Mouse (Mus musculus): Measurements from ENCODE around the gene Nradd. TPM values are rescaled to one million over a fixed set of nuclear protein-coding genes. Genes with fewer than 3 reads are reported as not detected.

Gene Nradd
- total RNA-seq, 2 experiments from 2014 or later: 2.1 to 2.6 TPM

GRCm38 (mm10) chr9:110617081-110617480, 7.2 kb downstream of the Nradd start:
- DNase-seq (ENCODE audit: low spot score in 2 of 2): no peak

DNA sequence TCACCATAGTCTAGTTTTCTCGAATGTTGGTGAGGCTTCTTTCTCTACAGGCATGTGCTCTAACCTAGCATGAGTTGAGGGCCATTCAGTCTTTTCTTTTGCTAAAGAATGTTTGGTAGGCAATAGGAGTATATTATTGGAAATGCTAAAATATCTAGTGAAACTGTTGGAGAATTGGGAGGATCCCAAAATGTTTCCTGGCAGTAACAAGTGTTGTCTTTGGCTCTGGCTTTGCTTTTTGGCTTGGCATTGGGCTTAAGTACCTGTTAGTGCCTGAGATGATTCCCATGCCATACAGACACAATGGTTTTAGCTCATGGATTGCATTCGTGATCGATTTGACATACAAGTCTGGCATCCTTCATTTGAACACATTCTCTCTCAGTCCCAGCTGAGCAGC, 12.8 kb downstream of the Nradd start:
- no peak for DNase-seq (ENCODE audit: low spot score in 2 of 2)

DNA sequence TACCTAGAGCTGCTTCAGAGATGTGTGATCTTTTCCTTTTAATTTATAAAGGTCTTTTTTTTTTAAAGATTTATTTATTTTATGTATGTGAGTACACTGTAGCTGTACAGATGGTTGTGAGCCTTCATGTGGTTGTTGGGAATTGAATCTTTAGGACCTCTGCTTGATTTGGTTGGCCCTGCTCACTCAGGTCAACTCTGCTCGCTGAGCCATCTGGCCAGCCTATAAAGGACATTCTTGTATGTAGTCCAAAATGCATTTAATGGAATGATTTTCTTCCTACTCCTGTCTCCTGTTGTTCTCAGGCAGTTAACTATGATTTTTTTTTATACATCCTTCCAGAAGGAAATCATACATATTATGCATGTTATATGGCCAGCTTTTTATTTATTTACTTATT, 40.7 kb downstream of the Nradd start:
- DNase-seq (ENCODE audit: low spot score in 2 of 2): no peak

- DNase-seq (ENCODE audit: low spot score in 2 of 2): no peak
Observed at GRCm38 (mm10) chr9:110582161-110582560, 42.1 kb downstream of the Nradd start.

Small RNA genes lying within 50 kb of the gene (microRNA-seq; reads per million reads assigned to microRNA genes)
- 0.20 to 0.67 reads per million in 2 experiments for gene Mir8107

Other genes with a start within 250 kb of the Nradd start
- gene Ptpn23, start 216.2 kb downstream of the Nradd start, total RNA-seq (2021): 10 to 100 TPM; 49.9 to 57.0 TPM
- 1 to 10 TPM in 1 of 2 experiments, not detected in 1; 5.9 TPM for gene Ngp, start 204.7 kb downstream of the Nradd start, total RNA-seq (2021)
- 10 to 100 TPM; 29.5 to 31.4 TPM for gene Klhl18, start 147.8 kb downstream of the Nradd start, total RNA-seq (2021)
- 1 to 10 TPM; 4.2 to 5.2 TPM for gene Kif9, start 147.5 kb downstream of the Nradd start, total RNA-seq (2021)
- gene Setd2, start 91.9 kb downstream of the Nradd start, total RNA-seq (2021): 10 to 100 TPM; 70.5 to 74.8 TPM
- gene Nbeal2, start 29.7 kb upstream of the Nradd start, total RNA-seq (2021): 1 to 10 TPM; 9.1 to 9.8 TPM
- 10 to 100 TPM; 46.7 to 49.7 TPM for gene Ccdc12, start 32.1 kb upstream of the Nradd start, total RNA-seq (2021)
- under 1 TPM; 0.49 to 0.75 TPM for gene Myl3, start 117.4 kb upstream of the Nradd start, total RNA-seq (2021)
- 1 to 10 TPM; 6.7 to 7.6 TPM for gene Pth1r, start 122.7 kb upstream of the Nradd start, total RNA-seq (2021)
- gene Prss42, start 173.7 kb upstream of the Nradd start, total RNA-seq (2021): not detected
- not detected for gene Prss44, start 189.5 kb upstream of the Nradd start, total RNA-seq (2021)
- gene Prss43, start 202.2 kb upstream of the Nradd start, total RNA-seq (2021): under 1 TPM; 0.21 to 0.27 TPM
- gene Prss45, start 210.1 kb upstream of the Nradd start, total RNA-seq (2021): under 1 TPM; 0.50 to 0.74 TPM
- gene Prss46, start 220.1 kb upstream of the Nradd start, total RNA-seq (2021): under 1 TPM in 1 of 2 experiments, not detected in 1; 0.39 TPM
- gene Prss50, start 233.5 kb upstream of the Nradd start, total RNA-seq (2021): under 1 TPM; 0.31 to 0.41 TPM